Comparison of ENCODE assay signal across 9 mouse cellular contexts in genomic region chr11:85382055-85382454, GRCm38 (mm10). TPM values are rescaled to one million over a fixed set of nuclear protein-coding genes. Genes with fewer than 3 reads are reported as not detected.
A peak's percentile ranks its signal among the peaks of the same experiment; 100 is the strongest.
DNase-seq lines count a peak whose midpoint lies in the region; ATAC-seq and TF ChIP-seq lines count a peak whose summit lies in the region.
"Had no signal": no experiment of that assay in that cellular context is flagged by ENCODE, and none has a peak within 500 bp of the region (broad histone marks: within the 10 kb centered on the region; RNA-seq: fewer than 3 reads in every experiment).

No protein-coding gene starts in this region.

- H3K4me3 ChIP-seq in limb, embryonic 11.5 days (ENCODE audit: low read depth, low read length): no peak overlapping the region
- H3K4me3 ChIP-seq in neural tube, embryonic 11.5 days (ENCODE audit: low read depth, low read length): no peak overlapping the region
- no peak overlapping the region for H3K4me3 ChIP-seq in thymus, adult 2 months (ENCODE audit: control insufficient read depth, insufficient read depth, low read length)
- H3K4me3 ChIP-seq: heart, embryonic 13.5 days had no signal

- H3K4me2 ChIP-seq in limb, embryonic 11.5 days (ENCODE audit: low read depth, severe bottlenecking): no peak overlapping the region
- H3K4me2 ChIP-seq in neural tube, embryonic 11.5 days (ENCODE audit: low read depth): no peak overlapping the region
- H3K4me2 ChIP-seq: heart, embryonic 13.5 days had no signal

- no peak overlapping the region for H3K9ac ChIP-seq in limb, embryonic 11.5 days (ENCODE audit: low read length)
- H3K9ac ChIP-seq in neural tube, embryonic 11.5 days (ENCODE audit: low read length): no peak overlapping the region
- H3K9ac ChIP-seq: heart, embryonic 13.5 days had no signal

- no peaks in the 10 kb centered on the region for H3K27me3 ChIP-seq in limb, embryonic 11.5 days (ENCODE audit: control insufficient read depth, insufficient read depth, low read length)
- H3K27me3 ChIP-seq in neural tube, embryonic 11.5 days (ENCODE audit: control insufficient read depth, insufficient read depth, low read length): no peaks in the 10 kb centered on the region
- no peaks in the 10 kb centered on the region for H3K27me3 ChIP-seq in thymus, adult 2 months (ENCODE audit: control insufficient read depth, insufficient read depth, low read length)
- H3K27me3 ChIP-seq: heart, embryonic 13.5 days had no signal

- 14% methylated on average over 4 of the region's 4 CpGs for WGBS in limb, embryonic 11.5 days
- 24% methylated on average over 4 of the region's 4 CpGs for WGBS in neural tube, embryonic 11.5 days
- WGBS in thymus, adult 2 months: 23% methylated on average over 4 of the region's 4 CpGs

- TF ChIP-seq POLR2A in thymus, adult 2 months (IDR thresholded peaks at IDR 0.05; ENCODE audit: control insufficient read depth, extremely low read depth, insufficient read depth, low read length, poor library complexity): no peak

- H3K4me1 ChIP-seq in limb, embryonic 11.5 days (ENCODE audit: control insufficient read depth, insufficient read depth, low read length): no peaks in the 10 kb centered on the region
- no peaks in the 10 kb centered on the region for H3K4me1 ChIP-seq in neural tube, embryonic 11.5 days (ENCODE audit: control insufficient read depth, insufficient read depth, low read length)
- no peaks in the 10 kb centered on the region for H3K4me1 ChIP-seq in thymus, adult 2 months (replicated peaks; ENCODE audit: control insufficient read depth, insufficient read depth, low read length)

- no peaks in the 10 kb centered on the region for H3K9me3 ChIP-seq in limb, embryonic 11.5 days (ENCODE audit: control insufficient read depth, low read length)
- no peaks in the 10 kb centered on the region for H3K9me3 ChIP-seq in neural tube, embryonic 11.5 days (ENCODE audit: control insufficient read depth, low read length)
- H3K9me3 ChIP-seq: heart, embryonic 13.5 days had no signal

- DNase-seq in urinary bladder, postnatal 14 days (ENCODE audit: low spot score): peak; percentile 74
- DNase-seq in urinary bladder, adult 2 months (ENCODE audit: low spot score): no peak
- peak; percentile 64 for DNase-seq in cerebellum, adult 8-10 months
- peak; percentile 15 to 62 for DNase-seq in frontal cortex, postnatal 10 days (ENCODE audit: low spot score in 2 of 2)
- peak; percentile 77 for DNase-seq in induced T-regulatory cell, adult 2 months (ENCODE audit: low read depth)
- DNase-seq in limb, embryonic 11.5 days (ENCODE audit: low spot score): peak; percentile 87
- DNase-seq in neural tube, embryonic 11.5 days (ENCODE audit: low spot score): peak; percentile 81
- DNase-seq in thymus, adult 2 months: peak; percentile 63

- H3K36me3 ChIP-seq in limb, embryonic 11.5 days (ENCODE audit: control insufficient read depth, insufficient read depth, low read length): no peaks in the 10 kb centered on the region
- no peaks in the 10 kb centered on the region for H3K36me3 ChIP-seq in neural tube, embryonic 11.5 days (ENCODE audit: control insufficient read depth, insufficient read depth, low read length)
- no peaks in the 10 kb centered on the region for H3K36me3 ChIP-seq in thymus, adult 2 months (ENCODE audit: control insufficient read depth, insufficient read depth, low read length)
- H3K36me3 ChIP-seq: heart, embryonic 13.5 days had no signal

- peak; percentile 46; the same call in 1 of the 2 replicates for TF ChIP-seq CTCF in thymus, adult 2 months (IDR thresholded peaks at IDR 0.05; ENCODE audit: borderline replicate concordance, control insufficient read depth, extremely low read depth, insufficient read depth, low read length, poor library complexity)

- no peak overlapping the region for H3K27ac ChIP-seq in limb, embryonic 11.5 days (replicated peaks; ENCODE audit: low read depth, low read length)
- H3K27ac ChIP-seq in neural tube, embryonic 11.5 days (ENCODE audit: low read depth, low read length): no peak overlapping the region
- H3K27ac ChIP-seq in thymus, adult 2 months (ENCODE audit: control insufficient read depth, insufficient read depth, low read length): no peak overlapping the region
- H3K27ac ChIP-seq: heart, embryonic 13.5 days had no signal

- peak; percentile 31; the same call in 1 of the 2 replicates for ATAC-seq in limb, embryonic 11.5 days (ENCODE audit: insufficient number of reproducible peaks, low FRiP score, low TSS enrichment, low read depth)
- ATAC-seq in neural tube, embryonic 11.5 days (ENCODE audit: insufficient read depth, low FRiP score, low TSS enrichment): no peak

RNA-seq across cellular contexts. Expression of gene Bcas3, which starts 29.1 kb away (rescaled TPM):
- 28.6 and 37.8 TPM in 2 replicates for polyA plus RNA-seq in urinary bladder, adult 2 months (2012; rRNA removed)
- 34.0 and 37.4 TPM in 2 replicates for polyA plus RNA-seq in limb, embryonic 11.5 days (2014; fragmentation: Nextera tagmentation; extraction: Ambion mirVana)
- 42.2 and 44.3 TPM in 2 replicates for polyA plus RNA-seq in neural tube, embryonic 11.5 days (2014; fragmentation: Nextera tagmentation; extraction: Ambion mirVana)
- polyA plus RNA-seq in thymus, adult 2 months (2012; rRNA removed): 42.5 and 49.4 TPM in 2 replicates
